Mouse (Mus musculus) v-Abl transformed pro-B cells (cell line): ENCODE data around the gene Adgrg5.

Experiments
- in situ Hi-C, 2 experiments: fragments of 400-800 bp; cut with MboI; formaldehyde crosslinking; loops; one replicate each; pipeline ENCODE4 v1.15.1; 2025; ENCODE audit not compliant: unreplicated experiment in 2 of 2

The Adgrg5 gene

DNA sequence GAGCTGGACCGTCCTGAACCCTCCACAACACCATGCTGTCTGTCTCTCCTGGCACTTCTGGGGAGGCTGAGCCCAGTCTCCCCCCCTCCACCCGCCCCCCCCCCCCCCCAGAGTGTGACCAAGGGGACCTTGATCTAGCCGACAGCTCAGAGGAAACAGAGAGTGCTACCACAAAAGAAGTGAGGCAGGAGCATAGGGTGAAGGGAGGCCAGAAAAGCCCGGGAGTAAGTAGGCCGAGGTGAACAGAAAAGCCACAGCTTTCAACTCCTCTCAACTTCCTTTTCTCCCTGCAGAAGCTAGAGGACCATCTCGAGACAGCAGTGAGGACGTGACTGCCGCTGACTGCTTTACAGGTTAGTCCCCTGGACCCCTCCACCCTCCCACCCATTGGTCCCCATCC, at the start of gene Adgrg5:
TSS of gene Adgrg5 (plus strand) at position 290 of the 400 bp plus-strand sequence.
- in situ Hi-C loops, result no loop called here

DNA sequence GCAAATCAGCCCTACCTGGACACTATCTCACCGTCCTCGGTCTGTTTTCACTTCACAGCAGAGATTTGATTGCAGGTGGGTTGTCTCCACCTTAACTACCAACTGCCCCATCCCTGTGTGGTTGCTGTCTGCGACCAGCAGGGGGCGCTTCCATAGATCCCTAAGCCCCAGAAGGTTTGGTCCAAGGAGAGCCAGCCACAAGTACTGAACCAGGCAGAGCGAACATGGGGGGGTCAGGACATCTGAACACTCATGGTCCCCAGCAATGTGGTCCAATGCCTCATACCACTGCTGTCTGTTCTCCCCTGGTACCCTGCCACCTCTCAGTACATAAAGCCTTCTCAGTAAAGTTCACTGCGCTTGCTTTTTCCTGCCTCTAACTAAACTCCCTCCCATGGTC, 49.1 kb upstream of the Adgrg5 start:
- in situ Hi-C loops, result loop anchor here (5.0 kb wide), 1 partner anchor 33 kb away; no protein-coding TSS in a partner anchor

DNA sequence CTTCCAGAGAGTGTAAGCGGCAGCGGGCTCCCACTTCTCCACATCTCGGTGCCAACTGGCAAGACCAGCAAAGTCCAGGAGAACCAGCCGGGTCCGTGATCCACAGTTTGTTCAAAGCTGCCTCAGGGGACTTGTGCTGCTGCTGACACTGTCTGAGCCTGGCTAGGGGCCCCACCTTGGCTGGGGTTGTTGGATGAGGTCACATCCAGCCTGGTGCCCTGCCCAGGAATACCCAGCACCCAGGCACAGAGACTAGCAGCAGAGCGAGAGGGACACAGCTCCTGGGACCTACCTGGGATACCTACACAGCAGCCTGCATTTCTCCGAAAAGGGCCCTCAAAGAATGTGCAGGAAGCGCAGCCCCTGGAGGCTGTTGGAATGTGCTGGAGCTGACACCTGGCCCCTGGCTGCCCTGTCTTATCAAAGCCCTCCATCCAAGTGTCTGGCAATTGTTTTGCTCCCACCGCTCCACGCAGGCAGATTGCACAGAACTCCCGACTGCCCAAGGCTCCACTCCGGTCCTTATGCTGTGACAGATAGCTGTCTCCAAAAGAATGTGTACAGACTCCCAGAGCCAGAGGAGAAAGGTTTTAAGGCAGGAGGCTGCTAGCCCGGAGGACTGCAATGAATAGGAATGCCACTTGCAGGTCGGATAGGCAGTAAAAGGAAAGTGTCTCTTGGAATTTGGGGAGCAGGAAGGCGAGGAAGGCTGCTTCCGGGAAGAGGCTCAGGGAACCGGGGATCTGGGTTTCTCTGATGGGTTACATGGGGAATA, 48.2 kb upstream of the Adgrg5 start:
- in situ Hi-C loops, result no loop called here

DNA sequence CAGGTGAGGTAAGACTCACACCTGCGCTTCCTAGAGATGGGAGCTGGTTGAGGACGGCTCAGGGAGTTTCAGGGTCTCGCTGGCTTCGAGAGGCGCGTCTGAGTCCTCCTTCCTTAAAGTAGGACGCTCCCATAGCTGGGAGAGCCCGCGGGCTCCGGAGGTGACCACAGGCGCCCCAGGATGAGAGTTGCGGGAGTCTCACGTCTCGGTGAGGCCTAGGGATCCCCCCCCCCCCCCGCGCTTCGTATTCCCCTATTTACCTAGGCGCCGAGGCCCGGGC, 47.7 kb upstream of the Adgrg5 start:
- in situ Hi-C loops, result no loop called here

DNA sequence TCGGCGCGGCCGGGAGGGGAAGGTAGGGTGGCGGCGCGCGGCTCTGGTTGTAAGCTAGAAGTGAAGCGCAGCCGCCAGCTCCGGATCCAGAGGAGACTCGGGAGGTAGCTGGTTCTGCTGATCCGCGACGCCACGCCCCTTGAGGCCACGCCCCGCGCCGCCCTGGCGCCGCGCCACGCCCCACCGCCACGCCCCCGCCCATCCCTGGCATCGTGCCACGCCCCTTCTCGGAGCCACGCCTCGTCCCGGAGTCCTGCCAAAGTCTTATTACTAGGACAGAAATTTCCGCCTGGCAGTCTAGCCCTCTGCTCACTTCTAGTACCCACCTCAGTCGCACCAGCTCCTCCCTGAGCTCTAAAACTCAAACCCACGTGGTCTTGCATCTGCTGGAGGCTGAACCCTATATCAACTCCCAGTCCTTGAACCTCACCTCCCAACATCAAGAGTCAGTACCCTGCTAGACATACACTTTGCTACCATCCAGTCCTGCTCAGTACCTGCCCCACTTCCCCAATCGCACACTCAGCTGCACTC, 47.2 kb upstream of the Adgrg5 start, which contains the start of gene Dok4:
TSS of gene Dok4 (minus strand) at position 134 of the 534 bp plus-strand sequence.
- in situ Hi-C loops, result no loop called here

DNA sequence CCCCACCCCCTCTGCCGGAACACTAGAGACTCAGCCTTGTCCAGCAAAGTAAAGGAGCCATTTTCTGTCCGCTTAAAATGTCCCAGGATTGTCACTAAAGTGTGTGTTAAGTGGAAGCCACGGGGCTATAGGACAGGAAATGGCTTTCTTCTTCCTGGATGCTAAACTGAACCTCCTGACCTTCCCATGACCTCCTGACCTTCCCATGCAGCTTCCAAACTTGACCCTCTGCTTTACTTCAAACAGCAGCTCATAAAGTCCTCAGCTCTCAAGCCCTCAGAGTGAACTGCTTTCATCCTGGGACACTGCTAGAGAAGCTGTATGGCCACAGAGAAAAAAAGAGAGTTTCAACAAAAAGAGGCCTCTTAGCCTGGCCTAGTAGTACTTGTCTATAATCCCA, 46.7 kb upstream of the Adgrg5 start:
- in situ Hi-C loops, result no loop called here

DNA sequence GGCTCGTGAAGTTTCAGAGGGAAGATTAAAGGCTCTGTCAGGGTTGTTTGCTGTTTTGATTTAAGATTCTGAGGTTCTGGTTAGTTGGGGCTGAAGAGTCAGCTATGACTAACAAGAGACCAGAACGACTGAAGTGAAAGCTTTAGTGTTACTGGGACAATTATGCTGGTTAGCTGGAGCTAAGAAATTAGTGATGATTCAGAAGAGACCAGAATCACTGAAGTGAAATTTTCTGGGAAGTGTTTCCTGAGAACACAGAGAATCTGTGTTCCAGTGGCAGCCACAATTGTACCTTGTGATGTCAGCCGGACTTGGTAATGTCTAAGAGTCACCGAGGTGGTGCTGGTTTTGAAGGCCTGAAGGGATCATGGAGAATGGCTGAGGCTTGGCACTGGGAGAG, 42.8 kb upstream of the Adgrg5 start:
- in situ Hi-C loops, result no loop called here

DNA sequence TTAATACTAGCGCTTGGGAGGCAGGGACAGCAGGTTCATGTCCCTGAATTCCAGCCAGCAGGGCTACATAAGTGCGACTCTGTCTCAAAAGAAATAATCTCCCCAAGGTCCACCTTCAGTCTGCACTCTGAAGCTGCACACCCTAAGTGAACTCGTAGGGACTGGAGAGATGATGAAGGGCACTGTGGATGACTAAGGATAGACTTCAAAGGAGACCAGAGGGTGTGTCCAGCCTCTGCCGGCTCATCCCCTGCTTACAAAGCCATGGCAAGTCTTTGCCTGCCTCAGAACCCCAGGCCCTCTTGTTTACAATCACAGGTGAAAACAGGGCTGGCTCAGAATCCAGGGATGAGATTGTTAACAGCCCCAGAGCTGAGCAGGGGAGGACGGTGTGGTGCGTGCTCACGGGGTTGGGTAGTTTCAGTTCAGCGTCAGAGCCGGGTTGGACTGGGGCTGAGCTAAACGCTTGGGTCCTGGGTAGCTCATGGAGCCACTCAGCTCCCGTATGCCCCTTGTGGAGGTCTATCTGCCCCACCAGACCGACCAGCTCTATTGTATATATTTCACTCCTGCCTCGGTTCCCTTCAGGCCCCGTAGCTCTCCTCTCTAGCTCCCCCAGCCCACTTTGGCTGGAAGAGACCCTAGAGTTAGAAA, 35.0 kb upstream of the Adgrg5 start:
- in situ Hi-C loops, result no loop called here

DNA sequence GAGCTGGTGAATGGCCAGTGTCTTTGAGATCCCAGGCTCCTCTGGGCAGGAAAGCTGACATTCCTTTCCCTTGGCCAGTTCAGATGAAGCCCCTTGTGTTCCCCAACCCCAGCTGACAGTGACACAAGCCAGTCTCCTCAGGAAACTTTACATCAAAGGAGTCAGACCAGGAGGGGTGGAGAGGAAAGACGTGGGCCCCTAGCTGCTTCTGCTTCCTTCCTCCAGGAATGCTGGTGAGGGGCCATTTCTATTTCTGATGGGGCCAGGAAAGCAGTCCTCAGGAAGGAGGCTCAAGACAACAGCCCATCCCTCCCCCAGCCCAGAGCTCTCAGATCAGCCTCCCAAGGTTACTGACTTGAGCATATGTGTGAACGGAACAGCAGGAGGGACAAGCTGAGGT, 30.6 kb upstream of the Adgrg5 start:
- in situ Hi-C loops, result no loop called here

DNA sequence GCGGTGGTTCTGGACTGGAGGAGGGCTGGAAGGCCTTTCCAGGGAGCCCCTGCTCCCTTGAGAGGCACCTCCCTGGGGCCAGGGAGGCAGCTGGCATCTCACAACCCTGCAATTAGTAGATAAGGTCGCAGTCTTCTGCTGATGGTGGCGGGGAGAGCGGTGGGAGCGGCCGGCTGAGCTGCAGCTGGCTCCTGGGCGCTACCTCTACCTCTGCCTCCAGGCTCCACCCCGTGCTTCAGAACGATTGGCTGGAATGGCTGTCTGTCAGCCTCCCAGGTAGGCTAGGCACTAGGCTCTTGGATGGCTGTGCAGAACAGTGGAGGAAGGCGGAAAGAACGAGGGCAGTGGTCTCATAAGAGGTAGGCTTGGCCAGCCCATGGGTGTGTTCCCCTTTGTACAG, 24.2 kb upstream of the Adgrg5 start:
- in situ Hi-C loops, result no loop called here

DNA sequence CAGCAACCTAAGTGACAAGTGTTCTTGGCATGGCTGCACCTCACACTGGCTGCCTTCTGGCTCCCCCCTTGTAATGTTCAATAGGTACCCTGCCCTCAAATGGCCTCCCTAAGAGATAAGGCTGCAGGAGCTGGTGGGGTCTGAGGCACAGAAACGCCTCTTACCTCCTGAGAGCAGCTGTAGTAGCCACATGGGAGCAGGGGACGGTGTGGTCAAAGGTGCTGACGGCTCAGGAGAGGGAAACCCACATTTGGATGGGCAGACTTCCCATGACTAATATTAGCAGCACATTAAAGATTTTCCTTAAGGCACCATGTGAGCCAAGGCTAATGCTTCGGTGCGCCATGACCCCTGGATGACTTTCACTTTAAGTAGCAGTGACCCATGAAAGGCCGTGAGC, 22.9 kb upstream of the Adgrg5 start:
- in situ Hi-C loops, result loop anchor here in 1 of 2 experiments (10.0 kb wide), 1 partner anchor 306 kb away; no protein-coding TSS in a partner anchor

DNA sequence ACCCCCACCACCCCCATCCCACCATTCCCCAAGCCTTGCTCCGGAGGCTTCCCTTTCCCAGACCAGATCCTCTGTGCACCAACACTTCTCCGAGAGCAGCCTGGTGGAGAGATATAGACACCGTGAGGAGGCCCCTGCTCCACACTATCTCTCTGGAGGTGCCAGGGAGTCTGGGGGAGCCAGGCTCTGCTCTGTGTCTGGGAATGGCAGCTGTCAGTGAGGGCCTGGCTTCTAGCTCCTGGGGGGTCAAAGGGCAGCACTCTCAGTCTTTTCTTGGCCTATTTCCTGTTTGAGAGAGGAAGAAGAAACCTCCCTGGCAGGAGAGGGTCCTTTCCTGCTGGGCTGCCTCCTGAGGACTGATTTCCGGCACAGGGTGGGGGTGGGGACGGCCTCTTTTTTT, 22.5 kb upstream of the Adgrg5 start:
- in situ Hi-C loops, result loop anchor here in 1 of 2 experiments (10.0 kb wide), 1 partner anchor 306 kb away; no protein-coding TSS in a partner anchor

DNA sequence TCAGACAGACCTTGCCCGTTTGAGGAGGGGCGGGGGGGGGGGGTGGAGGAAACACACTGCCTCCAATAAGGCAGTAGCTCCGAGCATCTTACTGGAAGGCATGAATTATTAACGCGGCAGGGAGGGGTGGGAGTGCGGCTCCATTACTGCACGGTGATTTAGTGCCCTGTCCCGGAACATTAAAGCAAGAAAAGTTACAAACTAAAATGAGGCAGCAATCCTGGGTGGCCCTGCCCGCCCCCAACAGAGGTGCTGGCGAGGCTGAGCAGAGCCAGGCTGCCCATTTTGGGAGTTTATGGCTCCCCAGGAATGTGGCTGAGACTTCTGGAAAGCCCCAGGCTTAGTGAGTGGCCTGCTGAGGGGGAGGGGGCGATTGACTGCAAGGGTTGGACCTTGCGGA, 19.8 kb upstream of the Adgrg5 start:
- in situ Hi-C loops, result loop anchor here in 1 of 2 experiments (10.0 kb wide), 1 partner anchor 309 kb away; no protein-coding TSS in a partner anchor

DNA sequence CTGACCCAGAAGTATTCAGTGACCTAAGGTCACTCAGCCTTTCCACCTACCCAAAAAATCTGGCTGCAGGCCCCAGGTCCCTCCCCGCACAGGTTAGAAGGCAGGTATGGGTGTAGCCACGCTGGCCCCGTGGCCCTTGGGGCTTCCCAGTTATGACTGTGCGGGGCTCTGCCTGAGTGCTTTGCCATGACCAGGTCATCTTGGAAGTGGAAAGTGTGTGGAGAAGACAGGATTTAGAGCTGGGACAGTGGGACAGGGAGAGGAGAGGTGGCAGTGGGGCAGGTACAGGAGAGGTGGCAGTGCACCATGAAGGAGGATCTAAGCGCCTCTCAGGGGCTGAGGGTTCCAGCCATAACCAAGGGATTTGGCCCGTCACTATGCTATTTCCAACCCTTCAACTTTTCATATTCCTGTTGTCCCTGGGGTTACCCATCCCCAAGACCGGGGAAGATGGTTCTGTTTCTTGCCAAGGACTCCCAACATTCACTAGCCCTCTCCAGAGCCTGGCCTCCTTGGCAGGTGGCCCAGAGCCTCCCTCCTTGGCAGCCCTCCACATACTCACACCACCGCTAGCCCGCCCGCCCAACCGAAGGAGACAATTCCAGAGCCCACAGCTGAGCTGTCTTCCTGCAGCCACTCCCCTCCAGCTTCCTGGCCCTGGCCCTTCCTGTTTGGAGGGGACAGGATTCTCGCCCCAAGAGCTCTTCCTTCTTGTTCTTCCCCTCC, 18.9 kb upstream of the Adgrg5 start:
- in situ Hi-C loops, result loop anchor here (5.0 to 10.0 kb wide), 5 partner anchors 32 to 310 kb away; no protein-coding TSS in a partner anchor

DNA sequence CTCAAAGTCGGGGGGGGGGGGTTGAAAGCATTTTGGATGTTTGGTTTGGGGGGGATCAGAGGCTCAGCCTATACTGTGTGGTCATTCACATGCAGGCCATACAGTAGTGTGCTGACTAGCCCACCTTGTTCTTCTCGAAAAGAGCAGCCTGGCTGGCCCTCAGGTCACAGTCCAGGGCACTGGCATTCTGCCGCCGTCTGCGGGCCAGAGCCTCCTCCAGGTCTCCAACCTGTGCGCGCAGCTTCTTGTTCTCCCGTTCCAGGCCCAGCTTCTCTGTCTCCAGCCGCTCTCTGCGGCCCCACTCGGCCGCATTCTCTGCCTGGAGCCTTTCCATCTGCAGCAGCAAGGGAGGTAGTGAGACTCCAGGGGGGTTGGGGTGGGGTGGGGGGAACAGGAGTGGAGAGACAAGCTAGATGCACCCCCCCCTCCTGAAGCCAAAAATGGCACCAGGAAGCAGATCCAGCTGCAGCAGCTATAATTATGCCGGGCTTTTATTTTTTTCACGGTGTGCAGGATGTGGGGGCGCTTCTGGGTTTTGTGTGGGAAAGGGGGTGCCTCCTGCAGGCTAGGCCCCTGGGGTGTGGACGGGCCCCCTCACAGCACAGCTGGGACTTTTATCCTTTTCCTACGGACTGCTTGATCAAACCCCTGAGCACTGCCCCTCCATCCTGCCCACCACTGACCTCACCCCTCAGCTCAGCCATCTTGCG, 15.7 kb upstream of the Adgrg5 start:
- in situ Hi-C loops, result loop anchor here (5.0 to 10.0 kb wide), 5 partner anchors 35 to 313 kb away; no protein-coding TSS in a partner anchor

DNA sequence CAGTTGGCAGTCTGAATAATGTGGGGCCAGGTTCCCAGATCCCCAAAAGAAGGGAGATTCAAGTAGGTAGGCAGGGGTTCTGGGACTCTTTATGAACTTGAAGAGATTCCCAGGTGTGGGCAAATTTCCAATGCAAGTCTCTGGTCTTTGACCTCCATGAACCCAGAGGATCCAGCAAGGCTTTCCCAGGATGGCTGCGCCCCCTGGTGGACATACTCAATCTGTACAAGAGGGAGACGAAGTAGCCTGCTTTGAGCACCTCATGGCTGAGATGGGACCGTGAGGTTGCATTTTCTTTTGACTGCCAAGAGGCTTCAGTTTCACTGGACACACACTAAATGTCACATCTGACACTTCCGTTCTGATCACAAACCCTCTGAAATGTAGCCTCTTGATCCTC, 14.6 kb upstream of the Adgrg5 start:
- in situ Hi-C loops, result loop anchor here (5.0 to 10.0 kb wide), 5 partner anchors 37 to 314 kb away; no protein-coding TSS in a partner anchor

DNA sequence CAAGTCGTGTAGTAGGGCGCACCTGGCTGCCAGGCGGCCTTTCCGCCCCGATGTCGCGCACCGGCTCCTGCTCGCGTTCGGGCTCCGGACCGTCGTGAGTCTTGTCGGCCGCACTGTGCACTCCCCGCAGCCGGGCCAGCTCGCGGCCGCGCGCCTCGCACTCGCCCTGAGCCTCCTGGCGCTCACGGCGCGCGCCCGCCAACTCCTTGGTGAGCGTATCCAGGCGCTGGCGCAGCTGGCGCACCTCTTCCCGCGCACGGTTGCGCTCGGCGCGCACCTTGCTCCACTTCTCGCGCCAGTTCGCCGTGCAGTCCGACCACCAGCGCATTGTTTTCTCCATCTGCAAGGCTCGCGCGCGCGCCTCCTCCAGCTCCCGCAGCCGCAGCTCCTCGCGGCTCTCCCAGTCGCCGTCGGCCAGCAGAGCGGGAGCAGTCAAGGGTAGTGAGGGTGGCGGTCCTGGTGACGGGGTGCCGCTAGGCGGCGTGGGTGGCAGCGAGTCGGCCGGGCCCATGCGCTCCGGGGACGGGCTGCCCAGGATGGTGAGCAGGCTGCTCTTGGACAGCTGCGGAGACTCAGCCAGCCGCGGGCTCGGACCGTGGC, 10.3 kb upstream of the Adgrg5 start:
- in situ Hi-C loops, result no loop called here

DNA sequence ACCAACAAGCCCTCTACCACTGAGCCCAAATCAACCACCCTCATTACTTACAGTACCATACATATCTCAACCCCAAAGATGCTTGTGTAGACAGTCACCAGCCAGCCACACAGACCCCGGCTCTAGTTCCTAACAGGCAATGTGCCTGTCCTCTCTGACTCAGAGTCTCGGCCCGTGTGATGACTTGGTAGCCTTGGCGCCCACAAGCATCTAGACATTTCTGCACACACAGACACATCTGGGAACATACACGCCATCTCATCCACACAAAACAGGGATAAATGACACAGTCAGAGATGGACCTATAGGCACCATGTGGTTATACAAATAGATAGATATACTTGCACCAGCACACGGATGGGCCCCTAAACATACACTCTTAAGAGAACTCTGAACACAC, 9.2 kb upstream of the Adgrg5 start:
- in situ Hi-C loops, result no loop called here

DNA sequence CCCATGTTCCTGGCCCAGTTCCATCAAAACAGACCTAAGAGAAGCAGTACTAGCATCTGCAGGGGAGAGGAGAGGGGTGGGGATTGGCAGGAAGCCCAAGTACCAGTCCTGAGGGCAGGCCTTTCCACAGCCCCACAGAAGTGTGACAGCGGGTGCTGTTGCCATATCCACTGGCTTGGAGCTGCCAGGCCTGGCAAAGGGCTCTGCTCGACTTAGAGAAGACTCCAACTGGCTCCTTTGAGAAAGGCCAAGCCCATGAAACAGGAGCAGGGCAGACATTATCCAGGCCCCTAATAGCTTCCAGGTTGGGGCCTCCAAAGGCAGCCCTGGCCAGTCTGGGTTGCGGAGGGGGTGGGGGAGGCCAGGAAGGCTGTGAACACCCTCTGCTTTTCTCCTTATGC, 8.8 kb upstream of the Adgrg5 start:
- in situ Hi-C loops, result no loop called here
